Mouse (Mus musculus) adrenal gland (tissue): ENCODE data around the gene Slc25a35.
"Not testable (repeated sequence)": the region's sequence is repeated elsewhere in the genome, so short reads cannot be mapped to it uniquely, and the experiment has no call there.

ENCODE experiments used
- intact Hi-C: fragments of 180-260 bp; cut with DNase I; formaldehyde crosslinking; loops from one replicate; pipeline ENCODE4 v1.15.1; 2025

Gene Slc25a35

DNA sequence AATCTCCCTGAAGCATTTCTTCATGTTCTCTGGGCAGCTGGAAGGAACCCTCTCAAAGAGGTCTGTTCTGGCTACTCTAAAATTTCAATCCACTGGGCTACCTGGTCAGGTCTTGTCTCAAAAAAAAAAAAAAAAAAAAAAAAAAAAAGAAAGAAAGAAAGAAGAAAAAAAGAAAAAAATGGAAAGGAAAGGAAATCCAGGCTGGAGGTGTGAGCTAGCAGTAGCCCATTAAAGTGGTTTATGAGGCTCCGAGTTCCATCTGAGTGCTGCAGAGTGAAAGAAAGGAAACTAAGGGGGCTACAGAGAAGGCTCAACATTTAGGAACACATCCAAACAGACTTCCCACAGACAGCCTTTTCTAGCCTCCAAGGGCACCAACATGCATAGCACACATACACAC is 10.0 kb upstream of the Slc25a35 start:
- intact Hi-C loops = loop anchor here (5.0 kb wide), 1 partner anchor 46 kb away; no protein-coding TSS in a partner anchor

DNA sequence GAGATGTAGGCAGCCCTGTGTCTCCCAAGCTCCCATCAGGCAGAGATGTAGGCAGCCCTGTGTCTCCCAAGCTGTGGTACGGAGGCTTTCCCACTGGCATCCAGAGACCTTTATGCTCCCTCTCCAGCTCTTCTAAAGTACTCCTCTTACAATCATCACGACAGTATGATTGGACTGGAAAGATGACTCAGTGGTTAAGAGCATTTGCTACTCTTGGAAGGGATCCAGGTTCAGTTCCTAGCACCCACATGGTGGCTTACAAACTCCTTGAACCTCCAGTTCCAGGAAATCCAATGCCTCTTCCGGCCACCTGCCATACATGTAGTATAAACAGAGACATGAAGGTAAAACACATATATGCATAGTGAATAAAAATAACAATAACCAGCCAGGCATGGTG is 6.3 kb upstream of the Slc25a35 start:
- intact Hi-C loops = no loop called here

GRCm38 (mm10) chr11:68962159-68962558 is 5.8 kb upstream of the Slc25a35 start:
- intact Hi-C loops = not testable (repeated sequence)

DNA sequence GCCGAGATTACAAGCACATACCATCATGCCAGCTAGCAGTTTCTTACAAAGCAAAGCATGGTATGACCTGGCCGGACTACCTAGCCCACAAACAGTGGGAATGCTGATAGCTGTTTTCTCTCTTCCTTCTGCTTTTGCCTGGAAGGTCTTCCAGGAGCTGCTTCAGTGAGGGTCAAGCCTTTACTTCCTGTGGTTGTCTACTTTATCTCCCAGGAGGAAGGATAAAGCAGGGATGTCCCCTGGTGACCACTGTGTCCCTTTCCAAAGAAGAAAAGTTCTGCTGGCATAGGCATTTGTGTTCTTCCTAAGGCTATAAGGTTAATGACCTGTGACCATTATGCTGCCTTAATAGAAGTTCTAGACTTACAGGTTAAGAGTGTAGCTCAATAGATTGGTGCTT is 4.5 kb upstream of the Slc25a35 start:
- intact Hi-C loops = no loop called here

DNA sequence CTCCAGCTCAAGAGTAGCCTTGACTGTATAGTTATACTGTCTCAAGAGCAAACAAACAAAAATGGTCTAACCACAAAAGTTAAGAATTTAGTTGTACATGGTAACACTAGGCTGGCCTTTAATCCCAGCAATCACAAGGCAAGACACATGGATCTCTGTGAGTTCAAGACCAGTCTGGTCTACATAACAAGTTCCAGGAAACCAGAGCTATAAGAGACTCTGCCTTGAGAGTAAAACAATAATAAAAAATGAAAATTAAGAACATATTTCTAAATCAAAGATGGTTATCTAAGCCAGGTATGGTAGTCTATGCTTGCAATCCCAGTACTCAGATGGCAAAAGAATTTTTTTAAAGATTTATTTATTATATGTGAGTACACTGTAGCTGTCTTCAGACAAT is 2.9 kb upstream of the Slc25a35 start:
- intact Hi-C loops = loop anchor here (5.0 kb wide), 2 partner anchors 63 to 67 kb away; partner anchors contain the start of gene Rpl26

GRCm38 (mm10) chr11:68965845-68966244 is 2.1 kb upstream of the Slc25a35 start:
- intact Hi-C loops = loop anchor here (5.0 kb wide), 2 partner anchors 64 to 66 kb away; partner anchors contain the start of gene Rpl26

GRCm38 (mm10) chr11:68966554-68966953 is 1.4 kb upstream of the Slc25a35 start:
- intact Hi-C loops = loop anchor here (5.0 kb wide), 2 partner anchors 64 to 66 kb away; partner anchors contain the start of gene Rpl26

DNA sequence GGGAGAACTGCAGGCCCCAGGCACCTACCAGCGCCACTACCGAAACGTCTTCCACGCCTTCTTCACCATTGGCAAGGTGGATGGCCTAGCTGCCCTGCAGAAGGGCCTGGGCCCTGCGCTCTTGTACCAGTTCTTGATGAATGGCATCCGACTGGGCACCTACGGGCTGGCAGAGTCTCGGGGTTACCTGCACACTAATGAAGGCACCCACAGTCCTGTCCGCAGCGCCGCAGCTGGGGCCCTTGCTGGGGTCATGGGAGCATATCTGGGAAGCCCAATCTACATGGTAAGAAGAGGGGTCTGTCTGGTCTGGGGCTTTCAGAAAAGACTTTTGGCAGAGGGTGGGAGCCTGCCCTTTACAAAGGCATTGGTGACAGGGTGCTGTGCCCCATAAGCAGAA is 821 bp downstream of the Slc25a35 start:
- intact Hi-C loops = loop anchor here (5.0 kb wide), 2 partner anchors 64 to 66 kb away; partner anchors contain the start of gene Rpl26

- intact Hi-C loops = no loop called here
These were observed 2.3 kb downstream of the Slc25a35 start for GRCm38 (mm10) chr11:68970232-68970631.

DNA sequence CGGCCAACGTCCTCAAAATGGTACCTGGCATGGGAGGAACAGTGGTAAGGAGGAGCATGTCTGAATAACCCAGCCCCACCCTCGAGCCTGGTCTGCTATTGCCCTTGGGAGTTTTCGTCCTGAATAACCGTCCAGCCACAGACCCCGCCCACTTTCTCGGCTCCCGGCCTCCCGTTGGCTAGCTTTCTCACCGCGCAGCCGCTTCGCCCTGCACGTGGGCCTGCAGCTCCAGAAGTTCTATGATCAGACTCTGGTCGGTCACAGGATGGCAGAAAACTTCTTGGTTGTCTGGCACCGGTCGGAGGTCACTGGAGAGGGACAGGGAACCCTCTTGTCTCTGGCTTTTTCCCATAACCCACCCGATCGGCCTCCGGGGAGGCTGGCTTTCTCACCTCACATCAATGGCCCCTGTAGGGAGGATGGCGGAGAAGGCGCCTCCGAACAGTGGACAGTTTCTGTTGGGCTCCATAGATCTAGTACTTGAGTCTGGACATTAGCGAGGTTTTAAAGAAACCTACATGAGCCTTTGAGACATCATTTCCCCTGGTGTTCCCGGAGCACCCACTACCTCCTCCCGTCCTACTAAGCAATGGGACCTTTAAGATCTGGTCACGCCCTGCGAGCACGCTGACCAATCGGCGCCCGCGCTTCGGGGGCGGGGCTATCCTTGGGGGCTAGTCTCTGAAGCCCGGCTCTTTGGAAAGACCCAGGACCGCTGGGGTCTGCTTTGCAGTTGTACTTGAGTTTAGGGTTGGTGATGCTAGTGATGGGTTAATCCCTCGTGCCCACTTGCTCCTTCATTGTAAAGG is 5.5 kb downstream of the Slc25a35 start:
- intact Hi-C loops = not testable (repeated sequence)

DNA sequence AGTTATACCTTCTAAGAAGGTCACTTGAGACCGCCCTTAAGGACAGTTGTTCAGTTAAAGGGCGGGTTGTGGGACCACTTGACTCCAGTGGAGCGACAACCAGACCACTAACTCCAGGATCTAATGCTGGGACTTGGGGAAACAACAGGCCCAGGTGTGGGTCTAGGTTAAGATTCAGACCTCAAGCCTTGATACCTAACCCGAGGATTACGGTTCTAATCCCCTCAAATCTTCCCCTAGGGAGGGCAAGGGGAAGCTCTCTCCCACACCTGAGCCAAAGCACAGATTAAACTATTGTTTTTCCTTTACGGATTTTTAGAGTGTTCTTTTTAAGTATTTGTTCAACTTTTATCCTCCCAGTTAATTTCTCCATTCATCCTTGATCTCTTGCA is 6.1 kb downstream of the Slc25a35 start:
- intact Hi-C loops = no loop called here

- intact Hi-C loops = no loop called here
These were observed 7.2 kb downstream of the Slc25a35 start, which contains the start of gene Rangrf for GRCm38 (mm10) chr11:68975085-68975484. Gene Rangrf (minus strand): TSS chr11:68975185.

DNA sequence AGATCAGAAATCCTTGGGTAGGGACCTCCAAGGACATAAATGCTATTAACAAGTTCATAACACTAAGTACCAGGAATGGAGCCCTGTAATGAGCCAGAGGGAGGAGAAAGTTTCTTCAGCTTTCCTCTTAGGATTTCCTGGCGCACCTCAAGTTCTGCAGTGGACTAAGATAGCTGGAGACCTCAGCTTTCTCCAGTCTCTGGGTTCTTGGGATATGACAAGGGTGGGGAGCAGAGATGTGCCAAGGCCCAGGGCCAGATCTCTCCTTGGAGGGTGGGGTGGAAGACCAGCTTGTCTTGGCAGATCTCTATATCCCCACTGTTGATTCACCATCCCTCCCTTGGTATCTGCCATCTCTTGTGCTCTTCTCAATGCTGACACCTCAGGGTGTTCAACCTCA is 7.7 kb downstream of the Slc25a35 start:
- intact Hi-C loops = no loop called here

GRCm38 (mm10) chr11:68979320-68979733 is 11.4 kb downstream of the Slc25a35 start:
- intact Hi-C loops = no loop called here

DNA sequence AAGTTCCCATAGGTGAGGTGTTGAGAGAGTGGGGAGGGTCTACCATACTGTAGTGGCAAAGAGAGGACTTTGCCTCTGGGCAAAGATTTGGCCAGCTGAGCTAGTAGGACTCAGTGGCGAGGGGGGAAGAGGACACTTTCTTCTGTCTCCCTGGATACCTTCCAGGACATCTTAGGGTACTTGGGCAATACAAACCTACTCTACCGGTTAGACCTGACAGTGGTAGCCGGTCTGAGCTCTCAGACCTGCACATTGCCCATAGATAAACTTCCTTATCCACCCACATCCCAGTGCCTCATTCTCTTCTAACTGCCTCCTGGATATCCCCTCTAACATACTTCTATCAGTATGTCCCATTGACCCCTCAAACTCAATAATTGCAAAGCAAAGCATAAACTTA is 13.0 kb downstream of the Slc25a35 start:
- intact Hi-C loops = loop anchor here (5.0 kb wide), 1 partner anchor 74 kb away; no protein-coding TSS in a partner anchor

DNA sequence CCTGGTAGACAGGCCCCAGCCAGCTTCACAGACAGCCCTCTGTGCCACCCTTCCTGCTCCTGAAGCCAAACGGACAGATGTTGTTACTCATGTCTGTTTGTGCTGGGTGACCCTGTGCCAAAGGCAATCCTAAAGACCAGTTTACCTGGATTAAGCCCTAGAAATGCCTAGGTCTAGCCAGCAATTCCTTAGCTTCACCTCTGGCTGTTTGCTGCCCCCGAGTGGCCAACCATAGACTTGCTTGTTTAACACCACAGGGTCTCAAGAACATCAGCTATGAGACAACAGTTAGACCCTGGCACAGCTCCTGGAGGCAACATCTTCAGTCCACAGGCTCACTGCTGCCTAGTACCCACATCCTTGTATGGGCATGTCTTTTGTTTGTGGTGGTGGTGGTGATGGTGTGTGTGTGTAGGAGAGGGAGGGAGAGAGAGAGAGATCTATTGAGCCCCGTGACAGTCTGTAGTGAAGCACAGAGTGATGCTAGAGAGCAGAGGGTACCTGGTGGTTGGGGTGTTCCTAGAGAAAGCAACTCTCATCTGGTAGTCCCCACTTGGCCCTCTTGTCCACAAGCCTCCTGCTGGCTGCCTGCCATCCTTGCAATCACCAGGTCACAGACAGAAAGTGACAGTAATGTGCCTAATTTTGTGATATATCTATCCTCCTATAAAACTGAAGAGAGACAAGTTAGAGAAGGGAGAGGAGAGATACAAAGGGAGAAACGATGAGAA is 14.9 kb downstream of the Slc25a35 start:
- intact Hi-C loops = loop anchor here (5.0 kb wide), 1 partner anchor 76 kb away; no protein-coding TSS in a partner anchor

GRCm38 (mm10) chr11:68987365-68987882 is 19.5 kb downstream of the Slc25a35 start:
- intact Hi-C loops = no loop called here

DNA sequence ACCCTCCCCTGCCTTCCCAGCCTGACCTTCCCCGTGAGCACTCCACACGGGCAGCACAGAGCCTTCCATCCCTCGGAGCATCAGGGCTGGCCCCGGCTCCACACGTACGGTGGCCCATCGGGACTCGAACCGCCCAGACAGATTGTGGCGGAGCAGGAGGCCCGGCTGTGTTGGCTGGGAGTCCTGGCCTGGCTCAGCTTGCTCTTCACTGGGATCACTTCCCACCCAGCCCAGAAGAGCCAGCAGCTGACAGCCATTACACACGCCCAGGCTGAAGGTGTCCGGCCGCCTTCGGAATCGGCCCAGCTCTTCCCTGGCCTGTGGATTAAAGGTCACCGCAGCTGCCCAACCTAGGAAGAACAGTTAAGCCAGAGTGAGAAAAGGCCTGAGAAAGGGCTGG is 20.4 kb downstream of the Slc25a35 start:
- intact Hi-C loops = no loop called here

GRCm38 (mm10) chr11:68993122-68993521 is 25.2 kb downstream of the Slc25a35 start:
- intact Hi-C loops = no loop called here

DNA sequence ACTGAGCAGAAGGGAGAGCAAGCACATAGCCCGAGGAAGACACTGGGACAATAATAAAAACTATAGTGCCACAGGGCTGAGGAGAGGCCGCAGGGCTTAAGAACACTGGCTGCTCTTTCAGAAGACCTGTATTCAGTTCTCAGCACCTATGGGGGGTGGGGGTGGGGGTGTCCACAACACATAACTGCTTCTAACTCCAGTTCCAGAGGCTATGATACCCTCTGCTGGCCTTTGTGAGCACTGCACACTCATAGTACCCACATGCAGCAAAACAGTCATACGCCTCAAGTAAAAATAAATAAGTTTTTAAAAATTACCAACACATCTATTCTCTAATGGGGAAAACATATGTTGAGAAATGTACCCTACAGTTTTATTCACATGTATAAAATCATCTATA is 26.4 kb downstream of the Slc25a35 start:
- intact Hi-C loops = no loop called here

- intact Hi-C loops = no loop called here
These were observed 29.1 kb downstream of the Slc25a35 start for GRCm38 (mm10) chr11:68997080-68997479.

- intact Hi-C loops = not testable (repeated sequence)
These were observed 34.9 kb downstream of the Slc25a35 start for GRCm38 (mm10) chr11:69002782-69003181.
